Mouse (Mus musculus): ENCODE measurements around the gene Klhdc7b. TPM values are rescaled to one million over a fixed set of nuclear protein-coding genes. Genes with fewer than 3 reads are reported as not detected.
A peak's percentile ranks its signal among the peaks of the same experiment; 100 is the strongest.

Gene Klhdc7b
- polyA plus RNA-seq, 1 experiment, result 0.71 TPM

DNA sequence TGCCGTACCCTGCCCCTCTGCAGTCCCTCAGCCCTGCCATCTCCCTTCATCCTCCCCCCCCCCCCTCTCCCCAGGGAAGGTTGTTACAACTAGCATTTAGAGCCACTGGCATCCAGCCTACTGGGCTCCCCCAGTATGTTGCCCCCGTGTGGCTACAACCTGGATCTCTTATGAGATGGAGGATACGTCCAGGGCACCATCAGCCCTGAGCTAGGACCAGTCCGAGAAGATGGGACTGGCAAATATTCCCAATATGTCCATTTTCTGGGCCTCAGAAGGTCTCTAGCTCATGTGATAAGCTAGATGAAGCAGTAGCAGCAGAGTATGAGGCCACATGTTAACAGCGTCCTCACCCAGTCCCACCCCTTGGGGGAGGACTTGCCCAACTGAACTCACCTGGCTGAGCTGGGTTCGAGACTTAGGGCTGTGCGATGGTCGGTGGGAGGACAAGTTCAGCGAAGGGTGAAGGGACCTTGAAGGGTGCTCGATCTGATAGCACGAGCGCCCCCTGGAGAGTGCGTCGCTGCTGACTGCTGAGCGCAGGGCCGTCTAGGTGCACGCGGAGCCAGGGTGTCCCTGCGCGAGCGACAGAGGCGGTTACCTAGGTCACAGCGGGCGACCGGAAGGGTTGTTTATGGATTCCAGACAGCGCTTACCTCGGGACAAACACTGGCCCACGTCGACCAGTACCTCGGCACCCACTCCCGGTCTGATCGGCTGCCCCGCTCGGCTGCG lies 11.5 kb upstream of the Klhdc7b start:
- no peaks in the 10 kb centered on the region for H3K4me1 ChIP-seq (ENCODE audit: control insufficient read depth, insufficient read depth, low read length)
- H3K27ac ChIP-seq (ENCODE audit: insufficient read depth, low read length), result peak overlapping the region; percentile 91
- peak overlapping the region; percentile 76 for H3K4me3 ChIP-seq (ENCODE audit: insufficient read depth, low read length)
- TF ChIP-seq POLR2A (IDR thresholded peaks at IDR 0.05; ENCODE audit: extremely low read depth, insufficient read depth, low read length), result no peak; the same call in 1 of the 2 replicates
- peak; percentile 64 for TF ChIP-seq CTCF (IDR thresholded peaks at IDR 0.05; ENCODE audit: extremely low read depth, insufficient read depth, low read length)

DNA sequence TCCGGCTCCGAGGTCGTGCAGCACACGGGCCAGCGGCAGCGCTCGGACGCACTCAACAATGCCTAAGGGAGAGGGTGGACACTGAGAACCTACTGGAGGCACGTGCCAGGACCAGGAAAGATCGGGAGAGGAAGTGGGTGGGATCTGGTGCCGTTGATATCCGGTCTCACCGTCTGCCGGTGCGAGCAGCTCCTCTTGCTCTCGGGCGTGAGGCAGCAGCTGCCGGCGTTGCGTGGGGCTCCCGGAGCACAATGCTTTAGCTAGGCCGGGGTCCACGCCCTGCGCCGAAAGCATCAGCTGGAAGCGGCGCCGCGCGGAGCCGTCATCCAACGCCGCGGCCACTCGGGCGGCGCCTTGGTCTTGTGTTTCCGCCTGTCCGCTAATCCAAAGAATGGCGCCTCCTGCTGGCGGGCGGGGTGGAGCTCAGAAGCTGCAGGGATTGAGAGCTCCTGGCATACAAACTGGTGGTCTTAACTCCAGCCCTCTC lies 10.9 kb upstream of the Klhdc7b start, which contains the start of gene Sco2:
Sco2 (minus strand) TSS at position 85 of the 487 bp plus-strand sequence.
- H3K4me3 ChIP-seq (ENCODE audit: insufficient read depth, low read length), result peak within 1 kb of the TSS; percentile 76
- no peaks in the 10 kb centered on the region for H3K4me1 ChIP-seq (ENCODE audit: control insufficient read depth, insufficient read depth, low read length)
- peak within 1 kb of the TSS; percentile 91 for H3K27ac ChIP-seq (ENCODE audit: insufficient read depth, low read length)
- TF ChIP-seq POLR2A (IDR thresholded peaks at IDR 0.05; ENCODE audit: extremely low read depth, insufficient read depth, low read length), result peak; percentile 50; the same call in 1 of the 2 replicates
- TF ChIP-seq CTCF (IDR thresholded peaks at IDR 0.05; ENCODE audit: extremely low read depth, insufficient read depth, low read length), result peak; percentile 61

DNA sequence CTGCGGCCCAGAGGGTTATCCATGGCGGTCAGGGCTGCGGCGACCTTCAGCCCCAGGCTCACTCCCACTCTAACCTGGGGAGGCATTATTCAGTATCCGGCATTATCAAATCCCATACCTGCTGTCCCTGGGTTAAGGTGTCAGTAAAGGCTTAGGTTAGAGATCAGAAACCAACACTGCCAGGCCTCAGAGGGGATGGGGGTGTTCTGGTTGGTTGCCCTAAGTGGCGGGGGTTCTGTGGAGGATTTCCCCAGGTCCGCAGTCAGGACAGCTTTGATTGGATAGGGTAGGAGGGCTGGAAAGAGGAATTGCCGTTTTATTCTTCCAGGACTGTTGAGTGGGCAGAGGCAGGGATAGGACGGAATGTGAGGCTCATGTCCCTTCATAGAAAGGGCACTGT lies 10.4 kb upstream of the Klhdc7b start:
- Histone ChIP-seq H3K4me3 (ENCODE audit: insufficient read depth, low read length) (peak overlapping the region; percentile 76), H3K4me1 (ENCODE audit: control insufficient read depth, insufficient read depth, low read length) (no peaks in the 10 kb centered on the region), H3K27ac (ENCODE audit: insufficient read depth, low read length) (no peak overlapping the region)
- TF ChIP-seq POLR2A (IDR thresholded peaks at IDR 0.05; ENCODE audit: extremely low read depth, insufficient read depth, low read length) (no peak), CTCF (IDR thresholded peaks at IDR 0.05; ENCODE audit: extremely low read depth, insufficient read depth, low read length) (no peak)

DNA sequence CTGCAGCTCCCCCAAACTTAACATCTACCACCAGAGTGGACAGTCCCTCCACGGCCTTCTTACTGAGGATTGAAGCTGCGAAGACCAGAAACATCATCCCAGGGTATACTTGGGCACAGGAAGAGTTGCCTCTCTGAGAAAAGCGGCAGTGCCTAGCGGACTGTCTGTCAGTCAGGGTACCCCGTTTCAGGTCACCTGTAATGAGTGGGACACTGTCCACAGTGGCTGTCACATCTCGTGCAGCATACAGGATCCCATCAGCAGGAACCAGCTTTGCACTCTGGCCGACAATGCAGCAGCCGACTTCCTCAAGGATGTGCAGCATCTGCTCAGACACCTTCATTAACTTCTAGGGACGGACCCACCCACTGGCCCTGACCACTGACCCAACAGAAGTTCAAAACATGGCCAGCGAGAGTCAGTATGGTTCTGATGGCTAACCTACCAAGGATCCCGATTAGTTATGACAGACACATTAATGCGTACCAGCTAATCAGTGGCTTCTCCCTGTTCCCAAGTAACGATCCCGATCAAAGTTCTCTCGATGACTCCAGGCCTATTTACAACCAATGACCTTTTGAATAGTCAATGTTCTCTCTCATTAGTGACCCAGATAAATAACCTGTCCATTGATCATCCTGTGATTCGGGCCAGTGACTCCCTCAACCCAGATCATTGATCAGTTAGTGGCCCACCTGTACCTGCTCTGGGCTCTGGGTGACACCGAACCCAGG lies 9.7 kb upstream of the Klhdc7b start:
- Histone ChIP-seq H3K4me1 (ENCODE audit: control insufficient read depth, insufficient read depth, low read length) (no peaks in the 10 kb centered on the region), H3K4me3 (ENCODE audit: insufficient read depth, low read length) (peak overlapping the region; percentile 76; the same call in 1 of the 2 replicates), H3K27ac (ENCODE audit: insufficient read depth, low read length) (no peak overlapping the region)
- TF ChIP-seq CTCF (IDR thresholded peaks at IDR 0.05; ENCODE audit: extremely low read depth, insufficient read depth, low read length) (no peak), POLR2A (IDR thresholded peaks at IDR 0.05; ENCODE audit: extremely low read depth, insufficient read depth, low read length) (no peak)

DNA sequence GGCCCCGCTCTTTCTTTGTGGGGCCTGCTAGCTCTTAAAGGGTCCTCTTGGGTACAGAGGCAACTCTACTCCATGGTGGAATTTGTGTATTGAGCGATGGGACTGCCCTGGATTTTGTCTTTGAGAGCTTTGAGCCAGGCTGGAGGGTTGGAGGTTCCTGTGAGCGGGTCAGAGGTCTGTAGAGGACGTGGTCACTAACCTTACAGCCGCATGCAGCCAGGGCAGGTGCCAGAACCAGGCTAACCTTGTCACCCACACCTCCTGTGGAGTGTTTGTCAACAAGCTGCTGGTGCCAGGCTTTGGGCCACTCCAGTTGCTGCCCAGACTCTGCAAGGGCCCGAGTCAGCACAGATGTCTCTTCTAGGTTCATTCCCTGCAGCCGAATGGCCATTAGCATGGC lies 8.7 kb upstream of the Klhdc7b start:
- TF ChIP-seq POLR2A (IDR thresholded peaks at IDR 0.05; ENCODE audit: extremely low read depth, insufficient read depth, low read length) (no peak), CTCF (IDR thresholded peaks at IDR 0.05; ENCODE audit: extremely low read depth, insufficient read depth, low read length) (no peak)
- H3K27ac ChIP-seq (ENCODE audit: insufficient read depth, low read length), result no peak overlapping the region
- no peaks in the 10 kb centered on the region for H3K4me1 ChIP-seq (ENCODE audit: control insufficient read depth, insufficient read depth, low read length)
- no peak overlapping the region for H3K4me3 ChIP-seq (ENCODE audit: insufficient read depth, low read length)

DNA sequence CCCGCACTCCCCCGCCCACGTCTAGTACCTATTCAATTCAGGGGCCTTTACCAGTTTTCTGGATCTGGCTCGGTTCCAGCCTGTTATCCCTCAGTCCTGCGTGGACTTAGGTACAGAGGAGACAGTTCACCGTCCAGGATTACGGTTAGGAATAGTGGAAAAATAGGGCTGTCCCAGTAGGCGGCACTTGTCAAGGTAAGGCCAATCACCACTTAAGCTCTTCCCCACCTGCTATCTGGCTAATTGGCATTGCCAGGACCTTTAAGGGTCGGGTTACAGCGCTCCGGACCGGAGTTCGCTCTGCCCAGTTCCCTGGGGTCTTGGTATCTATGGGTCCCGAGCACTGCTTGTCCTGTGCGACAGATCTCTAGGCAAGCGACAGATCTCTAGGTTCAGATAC lies 7.8 kb upstream of the Klhdc7b start, which contains the start of gene Tymp:
Tymp (minus strand) TSS at position 83 of the 400 bp plus-strand sequence.
- Histone ChIP-seq H3K4me1 (ENCODE audit: control insufficient read depth, insufficient read depth, low read length) (no peaks in the 10 kb centered on the region), H3K27ac (ENCODE audit: insufficient read depth, low read length) (no peak within 1 kb of the TSS), H3K4me3 (ENCODE audit: insufficient read depth, low read length) (no peak within 1 kb of the TSS; the same call in 1 of the 2 replicates)
- TF ChIP-seq CTCF (IDR thresholded peaks at IDR 0.05; ENCODE audit: extremely low read depth, insufficient read depth, low read length) (no peak), POLR2A (IDR thresholded peaks at IDR 0.05; ENCODE audit: extremely low read depth, insufficient read depth, low read length) (no peak)

DNA sequence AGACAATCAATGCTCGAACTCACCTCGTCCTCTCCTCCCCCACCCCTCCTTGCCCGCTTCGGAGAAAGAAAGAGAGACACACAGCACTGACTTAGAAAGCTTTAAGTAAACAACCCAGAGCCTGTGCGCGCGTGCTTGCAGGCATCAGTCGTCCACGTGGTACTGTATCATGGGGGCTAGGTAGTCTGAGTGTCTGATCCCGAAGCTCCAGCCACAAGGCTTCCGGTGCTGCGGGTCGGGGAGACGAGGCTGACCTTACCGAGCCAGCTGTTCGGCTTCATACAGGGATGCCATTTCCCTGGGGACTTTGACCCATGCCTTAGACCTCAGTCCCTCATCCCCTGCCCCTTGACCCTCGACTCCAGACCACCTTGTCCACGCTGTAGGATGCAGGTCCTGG lies 7.4 kb upstream of the Klhdc7b start:
- Histone ChIP-seq H3K27ac (ENCODE audit: insufficient read depth, low read length) (no peak overlapping the region), H3K4me1 (ENCODE audit: control insufficient read depth, insufficient read depth, low read length) (no peaks in the 10 kb centered on the region), H3K4me3 (ENCODE audit: insufficient read depth, low read length) (no peak overlapping the region)
- TF ChIP-seq POLR2A (IDR thresholded peaks at IDR 0.05; ENCODE audit: extremely low read depth, insufficient read depth, low read length) (no peak), CTCF (IDR thresholded peaks at IDR 0.05; ENCODE audit: extremely low read depth, insufficient read depth, low read length) (no peak)

DNA sequence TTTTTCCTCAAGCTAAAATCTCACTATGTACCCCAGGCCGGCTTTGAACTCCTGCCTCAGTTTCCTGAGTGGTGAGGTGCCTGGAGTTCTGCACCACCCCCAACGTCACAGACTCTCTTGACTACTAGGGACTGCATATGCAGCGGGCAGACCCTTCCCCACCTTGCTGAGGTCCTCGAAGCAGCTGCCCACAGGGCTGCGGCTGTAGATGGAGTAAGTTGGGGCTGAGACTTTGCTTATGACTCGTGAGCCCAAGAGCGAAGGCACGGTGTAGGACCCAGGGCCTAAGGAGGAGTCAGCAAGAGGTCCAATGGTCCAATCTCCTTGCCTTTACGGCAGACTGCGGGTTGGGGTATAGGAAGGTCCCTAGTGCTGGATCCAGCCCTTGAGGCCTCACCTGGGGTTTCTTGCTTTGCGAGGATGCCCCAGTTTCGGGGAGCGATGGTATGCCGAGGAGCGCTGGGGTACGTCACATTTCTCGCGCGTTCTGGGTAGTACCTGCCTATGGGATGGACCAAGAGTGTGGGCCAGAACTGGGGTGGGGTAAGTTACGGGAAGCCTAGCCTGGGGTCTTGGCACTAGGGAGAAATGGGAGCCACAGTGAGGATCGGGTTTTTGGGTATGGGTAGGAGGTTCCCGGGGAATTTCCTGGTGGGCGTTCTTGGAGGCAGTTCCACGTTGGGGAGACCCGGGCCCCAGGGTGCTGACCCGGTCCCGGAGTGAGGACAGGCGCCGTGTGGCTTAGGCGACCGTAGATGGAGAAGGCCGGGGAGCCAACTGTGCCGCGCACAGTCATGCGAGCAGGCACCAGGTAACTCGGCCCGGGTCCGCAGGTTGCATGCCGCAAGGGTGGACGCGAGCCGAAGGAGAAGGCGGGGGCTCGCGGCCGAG lies 6.5 kb upstream of the Klhdc7b start:
- no peak overlapping the region for H3K27ac ChIP-seq (ENCODE audit: insufficient read depth, low read length)
- TF ChIP-seq POLR2A (IDR thresholded peaks at IDR 0.05; ENCODE audit: extremely low read depth, insufficient read depth, low read length) (no peak), CTCF (IDR thresholded peaks at IDR 0.05; ENCODE audit: extremely low read depth, insufficient read depth, low read length) (no peak)
- H3K4me3 ChIP-seq (ENCODE audit: insufficient read depth, low read length), result peak overlapping the region; percentile 44
- no peaks in the 10 kb centered on the region for H3K4me1 ChIP-seq (ENCODE audit: control insufficient read depth, insufficient read depth, low read length)

Measured in cortical plate, adult 2 months (tissue).